ENCODE assay signal across 8 mouse cellular contexts in the genomic region with DNA sequence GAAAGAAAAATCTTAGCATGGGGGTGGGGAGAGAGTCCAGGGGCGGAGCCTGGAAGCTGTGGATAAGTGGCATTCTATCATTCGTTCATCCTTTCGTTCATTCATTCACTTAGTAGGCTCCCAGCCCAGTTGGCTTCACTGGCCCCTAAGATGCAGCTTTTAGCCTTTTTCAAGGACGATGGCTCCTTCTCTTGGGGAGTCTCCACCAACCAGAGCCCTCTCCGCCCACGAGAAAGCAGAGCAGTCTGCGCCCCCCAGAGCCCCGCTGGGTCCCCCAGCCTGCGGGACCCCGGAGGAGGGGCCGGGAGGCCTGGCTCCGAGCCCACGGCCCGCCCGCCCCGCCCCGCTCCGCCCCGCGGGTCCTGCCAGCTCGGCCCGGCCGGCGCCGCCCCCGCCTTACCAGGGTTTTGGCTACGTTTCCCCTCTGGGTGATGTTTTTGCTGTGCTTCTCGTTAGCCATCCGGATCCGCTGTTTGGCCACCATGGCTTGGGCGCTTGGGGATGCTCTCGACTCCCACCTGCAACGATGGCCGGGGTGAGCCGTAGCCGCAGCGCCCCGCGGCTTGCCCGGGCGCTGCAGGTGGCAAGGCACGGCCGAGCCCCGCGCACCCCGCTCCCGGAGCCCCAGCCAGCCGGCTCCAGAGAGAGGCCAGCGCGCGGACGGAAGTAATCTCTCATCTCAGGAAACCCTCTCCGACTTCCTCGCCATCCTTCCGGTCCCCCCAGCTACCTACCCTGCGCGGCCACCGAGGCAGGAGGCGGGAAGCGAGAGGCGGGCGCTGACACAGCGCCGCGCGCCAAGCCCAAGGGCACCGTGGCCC. TPM values are rescaled to one million over a fixed set of nuclear protein-coding genes. Genes with fewer than 3 reads are reported as not detected.
A peak's percentile ranks its signal among the peaks of the same experiment; 100 is the strongest.
DNase-seq lines count a peak whose midpoint lies in the region; ATAC-seq and TF ChIP-seq lines count a peak whose summit lies in the region.

No protein-coding gene starts in this region.

- no peak for TF ChIP-seq EP300 in ES-Bruce4 (IDR thresholded peaks at IDR 0.05; ENCODE audit: insufficient read depth, low read depth, low read length)
- no peak for TF ChIP-seq EP300 in liver, postnatal 0 days (IDR thresholded peaks at IDR 0.05; ENCODE audit: low read depth)

- H3K9me3 ChIP-seq in ES-Bruce4 (replicated peaks; ENCODE audit: control insufficient read depth, insufficient read depth, low read length, poor library complexity, severe bottlenecking) = no peaks in the 10 kb centered on the region
- H3K9me3 ChIP-seq in liver, postnatal 0 days (ENCODE audit: low read length) = no peaks in the 10 kb centered on the region
- H3K9me3 ChIP-seq in neural tube, embryonic 13.5 days = no peaks in the 10 kb centered on the region

- peak overlapping the region; percentile 80 for H3K4me3 ChIP-seq in ES-Bruce4 (ENCODE audit: low read depth, low read length)
- H3K4me3 ChIP-seq in liver, postnatal 0 days (ENCODE audit: low read depth, low read length) = peak overlapping the region; percentile 53
- peak overlapping the region; percentile 75 for H3K4me3 ChIP-seq in neural tube, embryonic 13.5 days
- peak overlapping the region; percentile 83 for H3K4me3 ChIP-seq in testis, adult 2 months (ENCODE audit: control insufficient read depth, low read depth, low read length)

- no peaks in the 10 kb centered on the region for H3K36me3 ChIP-seq in ES-Bruce4 (ENCODE audit: control insufficient read depth, insufficient read depth, low read length, poor library complexity, severe bottlenecking)
- no peaks in the 10 kb centered on the region for H3K36me3 ChIP-seq in liver, postnatal 0 days (replicated peaks; ENCODE audit: insufficient read depth, low read length)
- no peaks in the 10 kb centered on the region for H3K36me3 ChIP-seq in neural tube, embryonic 13.5 days
- no peaks in the 10 kb centered on the region for H3K36me3 ChIP-seq in testis, adult 2 months (ENCODE audit: control insufficient read depth, insufficient read depth, low read length)

- no peak overlapping the region for H3K27ac ChIP-seq in ES-Bruce4 (ENCODE audit: insufficient read depth, low read length)
- H3K27ac ChIP-seq in liver, postnatal 0 days (ENCODE audit: low read depth) = no peak overlapping the region
- peak overlapping the region; percentile 92 for H3K27ac ChIP-seq in neural tube, embryonic 13.5 days (replicated peaks)
- peak overlapping the region; percentile 72 for H3K27ac ChIP-seq in testis, adult 2 months (ENCODE audit: control insufficient read depth, insufficient read depth, low read depth, low read length)

- peak overlapping the region; percentile 93 for H3K4me2 ChIP-seq in liver, postnatal 0 days (ENCODE audit: low read depth, low read length)
- peak overlapping the region; percentile 84 for H3K4me2 ChIP-seq in neural tube, embryonic 13.5 days

- H3K9ac ChIP-seq in ES-Bruce4 (ENCODE audit: low read depth, poor library complexity, severe bottlenecking) = peak overlapping the region; percentile 88
- peak overlapping the region; percentile 55 for H3K9ac ChIP-seq in liver, postnatal 0 days (replicated peaks)
- peak overlapping the region; percentile 96 for H3K9ac ChIP-seq in neural tube, embryonic 13.5 days

- TF ChIP-seq POLR2A in ES-Bruce4 (IDR thresholded peaks at IDR 0.05; ENCODE audit: insufficient read depth, low read length) = no peak
- 0 out of 2 replicates have a peak, but pooled peaks have one; percentile 19 for TF ChIP-seq POLR2A in testis, adult 2 months (IDR thresholded peaks at IDR 0.05; ENCODE audit: control insufficient read depth, low read depth, low read length)

- peak; percentile 55 for ATAC-seq in liver, postnatal 0 days
- peak; percentile 84 for ATAC-seq in neural tube, embryonic 13.5 days (ENCODE audit: low read depth)

- DNase-seq in cerebellum, adult 18-20 months = peak; percentile 85 to 89
- DNase-seq in forelimb bud, embryonic 11.5 days (ENCODE audit: low read depth, low spot score) = peak; percentile 46
- DNase-seq in heart, postnatal 36 days = peak; percentile 63 to 77
- peak; percentile 48 to 74 for DNase-seq in layer of hippocampus, adult 18-20 months (ENCODE audit: low spot score in 2 of 2)
- peak; percentile 54 for DNase-seq in liver, postnatal 0 days

- TF ChIP-seq CTCF in ES-Bruce4 (IDR thresholded peaks at IDR 0.05; ENCODE audit: low read depth, low read length) = no peak
- TF ChIP-seq CTCF in liver, postnatal 0 days (IDR thresholded peaks at IDR 0.05; ENCODE audit: low read depth) = no peak
- no peak for TF ChIP-seq CTCF in testis, adult 2 months (IDR thresholded peaks at IDR 0.05; ENCODE audit: control insufficient read depth, insufficient read depth, insufficient replicate concordance, low read depth, low read length)

- 2% methylated on average over 64 of the region's 67 CpGs for WGBS in liver, postnatal 0 days (ENCODE audit: insufficient replicate concordance)
- under 1% methylated on average over 67 of the region's 67 CpGs for WGBS in neural tube, embryonic 13.5 days

- H3K4me1 ChIP-seq in ES-Bruce4 (ENCODE audit: control insufficient read depth, insufficient read depth, low read length) = peaks cover 3% of the 10 kb centered on the region
- peaks cover 14% of the 10 kb centered on the region for H3K4me1 ChIP-seq in liver, postnatal 0 days (ENCODE audit: insufficient read depth)
- peaks cover 38% of the 10 kb centered on the region for H3K4me1 ChIP-seq in neural tube, embryonic 13.5 days (replicated peaks)
- peaks cover 13% of the 10 kb centered on the region for H3K4me1 ChIP-seq in testis, adult 2 months (ENCODE audit: control insufficient read depth, insufficient read depth, low read length)

- intact Hi-C loops in heart, postnatal 36 days (cut with DNase I) = loop anchor here (5.0 kb wide), 1 partner anchor 106 kb away; no protein-coding TSS in a partner anchor

- H3K27me3 ChIP-seq in ES-Bruce4 (ENCODE audit: control insufficient read depth, insufficient read depth, low read length, poor library complexity, severe bottlenecking) = no peaks in the 10 kb centered on the region
- H3K27me3 ChIP-seq in liver, postnatal 0 days (ENCODE audit: insufficient read depth, low read length) = peaks cover 23% of the 10 kb centered on the region
- H3K27me3 ChIP-seq in neural tube, embryonic 13.5 days = no peaks in the 10 kb centered on the region; the same call in 1 of the 2 replicates
- H3K27me3 ChIP-seq in testis, adult 2 months (ENCODE audit: control insufficient read depth, insufficient read depth, low read length) = no peaks in the 10 kb centered on the region

RNA-seq across cellular contexts. Expression of gene Serp2, which starts 0.4 kb away (rescaled TPM):
- polyA plus RNA-seq in ES-Bruce4 (2011; ENCODE audit: insufficient read depth, insufficient read length, low read depth, missing spikeins) = 6.1 and 6.4 TPM in 2 replicates
- under 1 TPM; 0.64 to 0.92 TPM for total RNA-seq in heart, postnatal 36 days (2021)
- 100 to 1,000 TPM; 150 to 152 TPM for total RNA-seq in layer of hippocampus, adult 18-20 months (2021)
- polyA plus RNA-seq in liver, postnatal 0 days (2015; fragmentation: Nextera tagmentation; extraction: Ambion mirVana) = 0.58 and 0.75 TPM in 2 replicates
- 129 and 142 TPM in 2 replicates for polyA plus RNA-seq in neural tube, embryonic 13.5 days (2015; fragmentation: Nextera tagmentation; extraction: Ambion mirVana)
- 73.8 and 80.3 TPM in 2 replicates for polyA plus RNA-seq in testis, adult 2 months (2012; rRNA removed)

Comparison
In these comparisons a context has a peak if more than half of its experiments do, and no peak if none do; other contexts are left out.
1. H3K27ac ChIP-seq: peak in neural tube, embryonic 13.5 days (single experiment) and testis, adult 2 months (single experiment); none in ES-Bruce4 (single experiment) and liver, postnatal 0 days (single experiment).
2. RNA of gene Serp2, which starts 0.4 kb away (polyA plus RNA-seq): 129 to 142 TPM in neural tube, embryonic 13.5 days and 73.8 to 80.3 TPM in testis, adult 2 months; 6.1 to 6.4 TPM in ES-Bruce4 and 0.58 to 0.75 TPM in liver, postnatal 0 days; every median in the first group is over 10 times any median in the second.
3. Peak in every context shown above with its lines, with median percentiles within 50 percentile points of each other: H3K4me3 ChIP-seq, H3K9ac ChIP-seq and DNase-seq.